Mouse (Mus musculus) olfactory bulb, adult 2 months (tissue): ENCODE measurements around the gene Sdf2l1.

Experiments used
- CTCF ChIP-seq: fragments of 200-500 bp; IDR thresholded peaks from 2 replicates; pipeline ENCODE4 v1.5.1; 2012; ENCODE audit warnings: low read depth, mild to moderate bottlenecking, low read length, moderate library complexity; ENCODE audit not compliant: insufficient read depth
- POLR2A ChIP-seq: fragments of 200-500 bp; IDR thresholded peaks from 2 replicates; pipeline ENCODE4 v1.6.1; 2012; ENCODE audit warnings: mild to moderate bottlenecking, low read depth, low read length, moderate library complexity; ENCODE audit not compliant: insufficient read depth

DNA sequence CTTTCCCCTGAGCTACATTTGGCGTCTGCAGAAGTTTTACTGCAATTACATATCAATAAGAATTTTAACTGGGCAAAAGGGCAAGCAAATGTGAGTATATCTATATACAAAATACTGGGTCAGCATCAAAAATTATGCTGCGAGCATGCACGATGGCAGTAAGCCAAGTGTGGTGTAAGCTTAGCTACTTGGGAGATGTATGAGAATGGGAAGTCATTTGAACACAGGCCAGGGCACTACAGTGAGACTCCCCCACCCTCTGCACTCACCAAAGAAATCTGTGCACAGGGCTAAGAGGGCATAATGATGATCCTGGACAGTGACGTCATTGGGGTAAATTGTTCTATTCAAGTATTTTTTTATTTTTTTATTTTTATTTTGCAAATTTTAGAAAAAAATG lies 27.6 kb downstream of the Sdf2l1 start:
- TF ChIP-seq CTCF (no peak), POLR2A (no peak)
